Mouse (Mus musculus) ES-Bruce4 (cell line): ENCODE data around the gene Tpcn2. TPM values are rescaled to one million over a fixed set of nuclear protein-coding genes. Genes with fewer than 3 reads are reported as not detected.

ENCODE experiments used
- H3K27ac ChIP-seq: 2 replicates; pipeline ENCODE4 v1.5.1; 2012; ENCODE audit warnings: low read length, inconsistent platforms; ENCODE audit not compliant: insufficient read depth
- H3K27me3 ChIP-seq: 2 replicates; pipeline ENCODE4 v1.6.1; 2012; ENCODE audit warnings: mild to moderate bottlenecking, low read length, inconsistent platforms; ENCODE audit not compliant: control insufficient read depth, poor library complexity, insufficient read depth, severe bottlenecking
- H3K36me3 ChIP-seq: 2 replicates; pipeline ENCODE4 v1.6.1; 2012; ENCODE audit warnings: inconsistent platforms, mild to moderate bottlenecking, low read length, moderate library complexity; ENCODE audit not compliant: control insufficient read depth, poor library complexity, insufficient read depth, severe bottlenecking
- H3K4me1 ChIP-seq: one replicate; pipeline ENCODE4 v1.8.1; 2011; ENCODE audit warnings: low read length; ENCODE audit not compliant: control insufficient read depth, insufficient read depth
- H3K4me3 ChIP-seq: 2 replicates; pipeline ENCODE4 v1.5.1; 2011; ENCODE audit warnings: low read depth, mild to moderate bottlenecking, low read length
- H3K9ac ChIP-seq: 2 replicates; pipeline ENCODE4 v1.6.1; 2012; ENCODE audit warnings: low read depth, mild to moderate bottlenecking, inconsistent platforms; ENCODE audit not compliant: poor library complexity, severe bottlenecking
- H3K9me3 ChIP-seq: replicated peaks from 2 replicates; pipeline ENCODE4 v1.6.1; 2012; ENCODE audit warnings: mild to moderate bottlenecking, low read length, inconsistent platforms; ENCODE audit not compliant: control insufficient read depth, poor library complexity, insufficient read depth, severe bottlenecking
- CTCF ChIP-seq: IDR thresholded peaks from one replicate; pipeline ENCODE4 v1.8.1; 2011; ENCODE audit warnings: low read depth, low read length
- EP300 ChIP-seq: IDR thresholded peaks from 2 replicates; pipeline ENCODE4 v1.6.1; 2011; ENCODE audit warnings: low read depth, low read length; ENCODE audit not compliant: insufficient read depth
- POLR2A ChIP-seq: IDR thresholded peaks from one replicate; pipeline ENCODE4 v1.8.1; 2011; ENCODE audit warnings: low read length; ENCODE audit not compliant: insufficient read depth
- polyA plus RNA-seq: library from polyadenylated mRNA; stranded (reverse); fragments of >200 nt; gene quantifications from 2 replicates; pipeline ENCODE4 v1.2.4, GENCODE M21; 2011; ENCODE audit warnings: low read depth; ENCODE audit not compliant: missing spikeins, insufficient read depth, insufficient read length

Gene Tpcn2
- polyA plus RNA-seq, 1 experiment = 11.0 TPM

- Histone ChIP-seq H3K9ac (no peak overlapping the region), H3K27me3 (no peaks in the 10 kb centered on the region), H3K4me3 (no peak overlapping the region), H3K9me3 (no peaks in the 10 kb centered on the region), H3K4me1 (peaks cover 1% of the 10 kb centered on the region), H3K27ac (no peak overlapping the region), H3K36me3 (no peaks in the 10 kb centered on the region)
- TF ChIP-seq EP300 (no peak), POLR2A (no peak), CTCF (no peak)
Measured at GRCm38 (mm10) chr7:145234841-145235790, 48.7 kb downstream of the Tpcn2 start.

DNA sequence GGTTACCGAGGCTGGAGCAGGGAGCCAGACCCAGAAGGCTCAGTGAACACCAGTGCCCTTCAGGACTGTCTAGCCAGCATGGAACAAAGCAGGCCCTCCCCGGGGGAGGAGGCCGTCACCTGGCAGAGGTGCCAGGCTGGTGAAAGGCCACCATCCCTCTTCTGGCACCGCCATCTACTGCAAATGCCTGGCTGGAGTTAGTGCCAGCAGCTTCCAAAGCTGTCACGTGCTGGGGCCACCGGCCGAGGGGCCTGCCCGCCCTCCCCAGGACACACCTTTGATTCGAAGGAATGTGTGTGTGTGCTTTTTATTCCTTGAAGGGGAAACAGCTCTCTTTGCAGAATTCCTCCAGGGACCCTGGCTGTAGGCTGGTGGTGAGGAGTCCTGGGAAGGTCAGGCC, 52.2 kb downstream of the Tpcn2 start:
- H3K27ac ChIP-seq = no peak overlapping the region
- H3K27me3 ChIP-seq = no peaks in the 10 kb centered on the region
- H3K9ac ChIP-seq = no peak overlapping the region
- H3K4me3 ChIP-seq = no peak overlapping the region
- H3K4me1 ChIP-seq = peaks cover 1% of the 10 kb centered on the region
- TF ChIP-seq CTCF (no peak), EP300 (no peak), POLR2A (no peak)
- H3K36me3 ChIP-seq = no peaks in the 10 kb centered on the region
- no peaks in the 10 kb centered on the region for H3K9me3 ChIP-seq

DNA sequence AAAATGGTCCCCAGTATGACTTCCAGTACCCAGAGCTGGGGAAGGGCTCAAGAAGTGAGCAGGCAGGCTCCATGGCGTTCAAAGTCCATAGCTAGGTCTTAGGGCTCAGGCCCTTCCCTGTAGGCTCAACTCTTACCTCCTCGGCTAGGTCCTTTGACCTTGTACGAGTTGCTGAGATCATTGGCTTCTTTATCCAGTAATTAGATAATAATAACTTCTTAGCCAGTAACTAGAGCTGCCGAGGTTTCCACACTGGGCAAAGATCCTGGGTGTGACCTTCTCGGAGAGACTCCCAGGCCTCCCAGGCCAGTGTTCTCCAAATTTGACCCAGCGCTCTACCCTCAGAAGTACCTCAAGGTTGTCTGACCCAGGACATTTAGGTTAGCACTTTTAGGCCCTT, 57.2 kb downstream of the Tpcn2 start:
- H3K27me3 ChIP-seq = no peaks in the 10 kb centered on the region
- no peak overlapping the region for H3K9ac ChIP-seq
- no peak overlapping the region for H3K27ac ChIP-seq
- H3K4me3 ChIP-seq = no peak overlapping the region
- peaks cover 10% of the 10 kb centered on the region for H3K4me1 ChIP-seq
- no peak for TF ChIP-seq CTCF
- no peaks in the 10 kb centered on the region for H3K36me3 ChIP-seq
- H3K9me3 ChIP-seq = no peaks in the 10 kb centered on the region

DNA sequence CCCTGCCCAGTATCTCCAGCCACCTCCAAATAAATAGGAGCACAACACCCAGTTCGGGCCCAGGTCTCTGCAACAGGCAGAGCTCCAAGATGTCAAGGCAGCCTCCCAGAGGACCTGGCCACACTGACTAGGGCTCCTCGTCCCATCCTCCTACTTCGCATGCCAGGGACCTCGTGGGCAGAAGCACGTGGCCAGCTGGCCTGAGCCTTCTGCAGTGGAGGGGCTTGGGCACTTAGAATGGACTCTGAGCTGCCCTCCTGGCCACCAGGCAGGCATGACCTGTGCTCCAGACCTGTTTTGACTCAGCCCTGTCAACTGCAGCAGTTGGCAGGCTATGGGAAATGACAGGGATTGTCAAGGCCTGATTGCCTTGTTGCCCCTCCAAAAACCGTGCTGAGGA, 58.2 kb downstream of the Tpcn2 start:
- Histone ChIP-seq H3K4me3 (no peak overlapping the region), H3K9ac (no peak overlapping the region), H3K36me3 (no peaks in the 10 kb centered on the region), H3K9me3 (no peaks in the 10 kb centered on the region), H3K27ac (no peak overlapping the region), H3K4me1 (peaks cover 10% of the 10 kb centered on the region), H3K27me3 (no peaks in the 10 kb centered on the region)
- TF ChIP-seq EP300 (no peak), CTCF (no peak), POLR2A (no peak)

DNA sequence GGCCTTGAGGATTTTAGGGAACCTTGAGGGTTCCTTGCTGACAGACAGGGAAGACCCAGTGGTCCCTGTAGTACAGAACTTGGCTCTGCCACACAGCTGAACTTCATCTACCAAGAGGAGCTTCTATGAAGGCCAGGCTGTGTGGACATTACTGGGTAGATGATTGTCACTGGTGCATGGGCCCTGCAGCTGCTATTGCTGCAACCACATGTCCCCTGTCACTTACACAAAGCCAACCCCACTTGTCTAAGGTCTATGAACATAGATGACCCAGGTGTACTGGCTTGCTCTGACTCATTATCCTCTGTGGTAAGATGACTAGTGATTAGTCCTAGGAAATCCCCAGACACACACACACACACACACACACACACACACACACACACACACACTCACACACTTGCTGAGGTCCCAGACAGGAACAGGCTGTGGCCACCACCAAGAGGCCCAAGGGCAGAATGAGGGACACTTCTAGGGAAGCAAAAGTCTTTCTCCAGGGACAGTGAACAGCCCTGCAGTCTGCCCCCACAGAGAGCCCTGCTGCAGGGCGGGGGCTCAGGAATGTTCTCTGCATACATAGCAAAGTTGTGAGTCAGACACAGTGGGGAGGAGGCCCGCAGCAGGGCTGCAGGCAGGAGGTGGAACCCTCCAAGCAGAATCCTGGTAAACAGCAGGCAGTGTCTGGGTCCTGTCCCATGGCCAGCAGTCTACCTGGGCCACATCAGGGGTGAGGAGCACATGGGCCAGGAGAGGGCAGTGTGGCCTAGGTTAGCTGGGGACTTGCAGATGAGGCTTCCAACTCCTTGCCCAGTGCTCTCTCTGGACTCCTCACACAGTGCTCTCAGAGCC, 61.7 kb downstream of the Tpcn2 start:
- H3K9ac ChIP-seq = no peak overlapping the region
- peak overlapping the region; percentile 62 for H3K27ac ChIP-seq
- no peaks in the 10 kb centered on the region for H3K27me3 ChIP-seq
- TF ChIP-seq CTCF (peak; percentile 85), EP300 (peak; percentile 90), POLR2A (no peak)
- no peak overlapping the region for H3K4me3 ChIP-seq
- peaks cover 10% of the 10 kb centered on the region for H3K4me1 ChIP-seq
- H3K9me3 ChIP-seq = no peaks in the 10 kb centered on the region
- H3K36me3 ChIP-seq = no peaks in the 10 kb centered on the region

DNA sequence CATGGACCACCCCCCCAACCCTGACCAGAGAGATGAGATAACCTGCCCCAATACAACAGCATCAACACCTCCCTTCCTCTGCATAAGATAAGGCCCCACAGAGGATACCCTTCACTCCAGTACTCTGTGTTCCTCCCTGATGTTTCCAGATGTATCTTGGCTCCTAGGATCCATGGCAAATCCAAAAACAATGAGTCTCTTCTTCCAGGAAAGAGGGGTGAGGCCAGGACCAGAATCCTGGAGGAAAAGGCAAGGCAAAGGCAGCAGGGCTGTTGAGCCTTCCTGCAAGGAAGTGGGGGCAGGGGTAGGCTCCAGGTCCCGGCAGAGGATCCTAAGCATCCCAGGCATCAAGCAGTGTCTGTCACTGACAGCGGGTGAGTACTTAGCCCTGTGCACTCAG, 62.5 kb downstream of the Tpcn2 start:
- Histone ChIP-seq H3K27ac (peak overlapping the region; percentile 62), H3K9ac (no peak overlapping the region), H3K4me1 (peaks cover 10% of the 10 kb centered on the region), H3K4me3 (no peak overlapping the region), H3K9me3 (no peaks in the 10 kb centered on the region), H3K27me3 (no peaks in the 10 kb centered on the region), H3K36me3 (no peaks in the 10 kb centered on the region)
- TF ChIP-seq POLR2A = no peak
- TF ChIP-seq EP300 = no peak
- TF ChIP-seq CTCF = no peak
